Mouse (Mus musculus) megakaryocyte-erythroid progenitor cell, adult 5 weeks (primary cell): ENCODE measurements around the gene Gm42669. TPM values are rescaled to one million over a fixed set of nuclear protein-coding genes. Genes with fewer than 3 reads are reported as not detected.

Experiments used
- polyA plus RNA-seq: library from polyadenylated mRNA; stranded (reverse); fragments of >175 nt; gene quantifications from 2 replicates; pipeline ENCODE4 v1.2.3, GENCODE M21; 2012

Gm42669 gene
- polyA plus RNA-seq = 0.09 TPM in 1 of 2 replicates, not detected in the other

GRCm38 (mm10) chr5:107507321-107507720 lies at the start of gene Gm42669:
TSS of gene Gm42669 (plus strand) at chr5:107507621.

GRCm38 (mm10) chr5:107534581-107534980 lies 27.2 kb downstream of the Gm42669 start, which contains the start of gene 1700028K03Rik:
TSS of gene 1700028K03Rik (plus strand) at chr5:107534709.

GRCm38 (mm10) chr5:107597301-107598077 lies 90.1 kb downstream of the Gm42669 start, which contains the start of the genes Rpap2 and Glmn:
TSS of gene Rpap2 (plus strand) at chr5:107597373.
TSS of gene Glmn (minus strand) at chr5:107597888.

Other genes with a start within 250 kb of the Gm42669 start
- gene Tgfbr3, start 218.0 kb upstream of the Gm42669 start, polyA plus RNA-seq = 3.6 and 8.4 TPM in 2 replicates
- 0.04 and 0.10 TPM in 2 replicates for gene Brdt, start 176.5 kb upstream of the Gm42669 start, polyA plus RNA-seq
- gene Ephx4, start 104.9 kb upstream of the Gm42669 start, polyA plus RNA-seq = 0.05 TPM in 1 of 2 replicates, not detected in the other
- 0.04 TPM in 1 of 2 replicates, not detected in the other for gene Lpcat2b, start 76.1 kb upstream of the Gm42669 start, polyA plus RNA-seq
- gene Btbd8, start 69.6 kb upstream of the Gm42669 start, polyA plus RNA-seq = 1.3 TPM in 2 replicates
- not detected in 2 replicates for gene 1700028K03Rik, start 27.1 kb downstream of the Gm42669 start, polyA plus RNA-seq
- gene Rpap2, start 89.8 kb downstream of the Gm42669 start, polyA plus RNA-seq = 5.1 and 5.6 TPM in 2 replicates
- 0.64 and 0.88 TPM in 2 replicates for gene Glmn, start 90.3 kb downstream of the Gm42669 start, polyA plus RNA-seq
- 86.7 and 138 TPM in 2 replicates for gene Gfi1, start 218.4 kb downstream of the Gm42669 start, polyA plus RNA-seq